Mouse (Mus musculus) hindbrain, embryonic 14.5 days (tissue): ENCODE measurements around the gene Tubgcp3. TPM values are rescaled to one million over a fixed set of nuclear protein-coding genes. Genes with fewer than 3 reads are reported as not detected.

ENCODE experiments used
- ATAC-seq: fragments of 200-750 bp; cut with Nextera tagmentation; 2 replicates; pipeline ENCODE4 v1.8.0; 2017; ENCODE audit warnings: moderate number of reproducible peaks, mild to moderate bottlenecking, moderate TSS enrichment, moderate library complexity; ENCODE audit not compliant: low FRiP score
- DNase-seq: peaks from one replicate; pipeline ENCODE4 v3.0.0-alpha.2; 2015; ENCODE audit warnings: low spot score
- H3K27ac ChIP-seq: fragments of 300-500 bp; sonication (generic); 2 replicates; pipeline ENCODE4 v1.5.1; 2014; ENCODE audit warnings: mild to moderate bottlenecking, moderate library complexity
- H3K27me3 ChIP-seq: fragments of 300-500 bp; sonication (generic); 2 replicates; pipeline ENCODE4 v1.6.1; 2014; ENCODE audit warnings: mild to moderate bottlenecking, low read length, mixed read lengths; ENCODE audit not compliant: control insufficient read depth, insufficient read depth
- H3K36me3 ChIP-seq: fragments of 300-500 bp; sonication (generic); replicated peaks from 2 replicates; pipeline ENCODE4 v1.6.1; 2014; ENCODE audit not compliant: control insufficient read depth, insufficient read depth
- H3K4me1 ChIP-seq: fragments of 300-500 bp; sonication (generic); replicated peaks from 2 replicates; pipeline ENCODE4 v1.6.1; 2014; ENCODE audit warnings: antibody characterized with exemption, low read length, mixed read lengths; ENCODE audit not compliant: control insufficient read depth, insufficient read depth
- H3K4me2 ChIP-seq: fragments of 300-500 bp; sonication (generic); replicated peaks from 2 replicates; pipeline ENCODE4 v1.6.1; 2014; ENCODE audit warnings: mild to moderate bottlenecking, moderate library complexity
- H3K4me3 ChIP-seq: fragments of 300-500 bp; sonication (generic); replicated peaks from 2 replicates; pipeline ENCODE4 v1.5.1; 2014; ENCODE audit warnings: mild to moderate bottlenecking, low read length
- H3K9ac ChIP-seq: fragments of 300-500 bp; sonication (generic); 2 replicates; pipeline ENCODE4 v1.6.1; 2014
- H3K9me3 ChIP-seq: fragments of 300-500 bp; sonication (generic); 2 replicates; pipeline ENCODE4 v1.6.1; 2016; ENCODE audit warnings: low read length; ENCODE audit not compliant: control insufficient read depth
- WGBS: fragments of 180-500 bp; shearing (Covaris S2); extraction: QIAGEN DNeasy Blood & Tissue Kit; methylation state at CpG from one replicate; pipeline ENCODE4 v1.1.7; 2014; 5-methylcytosine and 5-hydroxymethylcytosine counted together
- polyA plus RNA-seq: library from polyadenylated mRNA; unstranded; fragments of >200 nt; fragmentation: Nextera tagmentation; extraction: Ambion mirVana; gene quantifications from 2 replicates; pipeline ENCODE4 v1.2.1, GENCODE M21; 2014

Tubgcp3 gene
- polyA plus RNA-seq, 1 experiment from 2014 or later, result 39.6 TPM

- H3K9me3 ChIP-seq, result no peaks in the 10 kb centered on the region
- H3K36me3 ChIP-seq, result peaks cover 65% of the 10 kb centered on the region
- no peak overlapping the region for H3K4me2 ChIP-seq
- H3K9ac ChIP-seq, result no peak overlapping the region
- H3K4me3 ChIP-seq, result no peak overlapping the region
- ATAC-seq, result no peak
- no peaks in the 10 kb centered on the region for H3K27me3 ChIP-seq
- H3K4me1 ChIP-seq, result no peaks in the 10 kb centered on the region
- H3K27ac ChIP-seq, result no peak overlapping the region
- WGBS, result 91% methylated on average over 4 of the region's 4 CpGs
- no peak for DNase-seq
These were observed 23.1 kb downstream of the Tubgcp3 start for GRCm38 (mm10) chr8:12648951-12649350.

GRCm38 (mm10) chr8:12646536-12646935, 25.5 kb downstream of the Tubgcp3 start:
- H3K9me3 ChIP-seq, result no peaks in the 10 kb centered on the region
- H3K27me3 ChIP-seq, result no peaks in the 10 kb centered on the region
- peaks cover 49% of the 10 kb centered on the region for H3K36me3 ChIP-seq
- DNase-seq (no peak), ATAC-seq (no peak)
- no peak overlapping the region for H3K27ac ChIP-seq
- H3K4me1 ChIP-seq, result no peaks in the 10 kb centered on the region
- WGBS, result 45% methylated on average over 4 of the region's 4 CpGs
- H3K9ac ChIP-seq, result no peak overlapping the region
- no peak overlapping the region for H3K4me2 ChIP-seq
- no peak overlapping the region for H3K4me3 ChIP-seq

GRCm38 (mm10) chr8:12644894-12645293, 27.2 kb downstream of the Tubgcp3 start:
- Histone ChIP-seq H3K27ac (no peak overlapping the region), H3K9ac (no peak overlapping the region), H3K4me3 (no peak overlapping the region), H3K36me3 (peaks cover 58% of the 10 kb centered on the region), H3K27me3 (no peaks in the 10 kb centered on the region), H3K4me2 (no peak overlapping the region), H3K4me1 (no peaks in the 10 kb centered on the region), H3K9me3 (no peaks in the 10 kb centered on the region)
- DNase-seq (no peak), ATAC-seq (no peak)
- 84% methylated on average over 7 of the region's 7 CpGs for WGBS

- ATAC-seq (no peak), DNase-seq (no peak)
- Histone ChIP-seq H3K27ac (no peak overlapping the region), H3K4me2 (no peak overlapping the region), H3K36me3 (peaks cover 58% of the 10 kb centered on the region), H3K9me3 (no peaks in the 10 kb centered on the region), H3K4me1 (no peaks in the 10 kb centered on the region), H3K27me3 (no peaks in the 10 kb centered on the region), H3K4me3 (no peak overlapping the region), H3K9ac (no peak overlapping the region)
- 90% methylated on average over 8 of the region's 8 CpGs for WGBS
These were observed 27.7 kb downstream of the Tubgcp3 start for GRCm38 (mm10) chr8:12644341-12644740.

GRCm38 (mm10) chr8:12641527-12641926, 30.5 kb downstream of the Tubgcp3 start:
- H3K9me3 ChIP-seq, result no peaks in the 10 kb centered on the region
- H3K4me2 ChIP-seq, result no peak overlapping the region
- H3K27ac ChIP-seq, result no peak overlapping the region
- no peaks in the 10 kb centered on the region for H3K27me3 ChIP-seq
- no peak for DNase-seq
- no peak overlapping the region for H3K9ac ChIP-seq
- no peak for ATAC-seq
- H3K4me1 ChIP-seq, result no peaks in the 10 kb centered on the region
- peaks cover 64% of the 10 kb centered on the region for H3K36me3 ChIP-seq
- 94% methylated on average over 6 of the region's 6 CpGs for WGBS
- no peak overlapping the region for H3K4me3 ChIP-seq

- no peak overlapping the region for H3K9ac ChIP-seq
- H3K36me3 ChIP-seq, result peaks cover 80% of the 10 kb centered on the region
- H3K27ac ChIP-seq, result no peak overlapping the region
- DNase-seq (no peak), ATAC-seq (no peak)
- WGBS, result 92% methylated on average over 11 of the region's 11 CpGs
- no peaks in the 10 kb centered on the region for H3K9me3 ChIP-seq
- no peaks in the 10 kb centered on the region for H3K27me3 ChIP-seq
- no peak overlapping the region for H3K4me2 ChIP-seq
- no peaks in the 10 kb centered on the region for H3K4me1 ChIP-seq
- no peak overlapping the region for H3K4me3 ChIP-seq
These were observed 33.6 kb downstream of the Tubgcp3 start for GRCm38 (mm10) chr8:12638446-12638845.

GRCm38 (mm10) chr8:12635366-12635765, 36.7 kb downstream of the Tubgcp3 start:
- DNase-seq, result no peak

GRCm38 (mm10) chr8:12629079-12629478, 43.0 kb downstream of the Tubgcp3 start:
- H3K36me3 ChIP-seq, result peaks cover 51% of the 10 kb centered on the region

More at GRCm38 (mm10) chr8:12635366-12635765, 36.7 kb downstream of the Tubgcp3 start:
- Histone ChIP-seq H3K36me3 (peaks cover 87% of the 10 kb centered on the region), H3K9me3 (no peaks in the 10 kb centered on the region), H3K27me3 (no peaks in the 10 kb centered on the region), H3K9ac (no peak overlapping the region), H3K4me3 (no peak overlapping the region), H3K27ac (no peak overlapping the region), H3K4me1 (no peaks in the 10 kb centered on the region), H3K4me2 (no peak overlapping the region)
- no peak for ATAC-seq
- WGBS, result 84% methylated on average over 2 of the region's 2 CpGs

GRCm38 (mm10) chr8:12625890-12626289, 46.2 kb downstream of the Tubgcp3 start:
- Histone ChIP-seq H3K9ac (no peak overlapping the region; the same call in 1 of the 2 replicates), H3K36me3 (peaks cover 45% of the 10 kb centered on the region)

More at GRCm38 (mm10) chr8:12629079-12629478, 43.0 kb downstream of the Tubgcp3 start:
- Histone ChIP-seq H3K4me3 (no peak overlapping the region), H3K27me3 (no peaks in the 10 kb centered on the region), H3K9ac (no peak overlapping the region), H3K9me3 (no peaks in the 10 kb centered on the region), H3K4me1 (no peaks in the 10 kb centered on the region; the same call in 1 of the 2 replicates), H3K27ac (no peak overlapping the region), H3K4me2 (no peak overlapping the region)
- DNase-seq (peak; percentile 75), ATAC-seq (peak; percentile 82)
- 47% methylated on average over 3 of the region's 3 CpGs for WGBS

More at GRCm38 (mm10) chr8:12625890-12626289, 46.2 kb downstream of the Tubgcp3 start:
- no peaks in the 10 kb centered on the region; the same call in 1 of the 2 replicates for H3K4me1 ChIP-seq
- no peaks in the 10 kb centered on the region for H3K9me3 ChIP-seq
- WGBS, result 67% methylated on average over 5 of the region's 5 CpGs
- DNase-seq (no peak), ATAC-seq (no peak)
- 0 out of 2 replicates have a peak overlapping the region, but pooled peaks have one; percentile 32 for H3K27ac ChIP-seq
- H3K27me3 ChIP-seq, result no peaks in the 10 kb centered on the region
- H3K4me3 ChIP-seq, result no peak overlapping the region
- H3K4me2 ChIP-seq, result no peak overlapping the region
